Mouse (Mus musculus) urinary bladder, postnatal 36 days (tissue): ENCODE data around the gene Vps11.
"Not testable (repeated sequence)": the region's sequence is repeated elsewhere in the genome, so short reads cannot be mapped to it uniquely, and the experiment has no call there.

Experiments used
- DNase-seq, 2 experiments: peaks; one replicate each; pipeline ENCODE4 v3.0.0; 2022; ENCODE audit warnings: low spot score in 2 of 2, mixed read lengths in 1 of 2

The Vps11 gene

GRCm38 (mm10) chr9:44361190-44361917 lies at the start of gene Vps11:
Vps11 (minus strand) TSS chr9:44361670.
- peak; percentile 91 to 96 for DNase-seq

DNA sequence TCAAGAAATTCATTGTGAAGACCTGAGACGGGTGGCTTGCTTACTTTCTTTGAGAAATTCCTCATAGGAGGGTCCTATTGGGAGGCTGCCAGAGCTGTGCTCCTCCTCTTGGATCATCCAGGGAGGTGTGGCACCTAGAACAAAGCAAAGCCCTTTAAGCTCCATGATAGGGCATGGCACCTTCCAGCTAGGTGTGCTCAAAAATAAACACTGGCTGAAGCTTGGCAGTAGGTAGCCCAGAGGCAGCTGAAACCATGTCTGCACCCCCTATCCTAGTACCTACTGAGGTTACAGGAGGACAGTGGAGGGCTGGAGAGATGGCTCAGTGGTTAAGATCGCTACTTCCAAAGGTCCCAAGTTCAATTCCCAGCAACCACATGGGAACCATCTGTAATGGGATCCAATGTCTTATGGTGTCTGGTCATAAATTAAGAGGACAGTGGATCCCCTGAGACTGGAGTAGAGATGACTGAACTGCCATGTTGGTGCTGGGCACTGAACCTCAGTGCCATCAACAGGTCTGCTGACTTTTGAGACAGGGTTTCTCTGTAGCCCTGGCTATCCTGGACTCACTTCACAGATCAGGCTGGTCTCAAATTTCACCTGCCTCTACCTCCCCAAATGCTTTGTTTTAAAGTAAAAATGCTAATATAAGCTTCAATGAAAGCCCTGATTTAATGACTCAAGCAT lies 49.3 kb upstream of the Vps11 start:
- no peak for DNase-seq

- DNase-seq = not testable (repeated sequence)
Observed at GRCm38 (mm10) chr9:44408693-44409092, 47.2 kb upstream of the Vps11 start.

- no peak for DNase-seq
Observed at GRCm38 (mm10) chr9:44407752-44408097, 46.3 kb upstream of the Vps11 start.

DNA sequence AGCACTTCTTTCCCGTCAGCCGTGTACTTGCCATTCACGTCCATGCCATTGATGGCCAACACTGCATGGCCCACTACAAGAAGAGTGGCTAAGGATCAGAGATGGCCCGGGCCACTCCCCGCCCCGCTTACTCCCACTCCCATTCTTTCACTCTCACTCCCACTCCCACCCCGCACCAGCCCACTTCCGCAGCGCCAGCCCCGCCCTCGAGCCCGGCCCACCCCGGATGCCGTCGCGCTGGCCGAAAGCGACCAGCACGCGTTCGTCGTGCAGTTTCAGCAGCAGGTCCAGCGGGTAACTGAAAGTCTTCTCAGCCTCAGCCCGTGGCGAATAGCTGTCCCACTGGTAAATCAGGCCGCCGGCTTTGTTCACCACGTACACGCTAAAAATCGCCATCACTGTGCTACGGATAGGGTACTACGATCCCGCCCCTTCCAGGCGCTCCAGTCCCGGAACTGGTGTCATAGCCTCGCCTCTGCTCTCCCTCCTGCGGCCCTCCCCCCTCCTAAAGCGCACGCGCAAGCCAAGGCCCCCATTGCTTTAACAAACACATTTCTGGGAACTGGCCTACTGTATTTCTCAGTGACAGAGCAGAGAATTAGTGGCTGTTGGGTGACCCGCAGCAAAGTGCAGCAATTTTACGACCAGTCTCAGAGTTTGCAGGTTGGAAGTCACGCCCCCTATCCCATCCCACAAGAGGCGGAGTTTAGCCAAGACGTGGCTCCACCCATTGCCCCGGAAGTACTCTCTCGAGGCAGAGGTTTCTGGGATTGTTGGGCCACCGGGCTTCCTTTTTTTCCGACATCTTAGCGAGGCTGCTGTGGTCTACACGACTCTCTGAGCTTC lies 45.7 kb upstream of the Vps11 start, which contains the start of the genes Rps25 and Trappc4:
Gene Rps25, plus strand, starts transcription at position 234 of the 846 bp plus-strand sequence.
Gene Trappc4, minus strand, starts transcription at position 695 of the 846 bp plus-strand sequence.
- peak; percentile 87 to 91 for DNase-seq

DNA sequence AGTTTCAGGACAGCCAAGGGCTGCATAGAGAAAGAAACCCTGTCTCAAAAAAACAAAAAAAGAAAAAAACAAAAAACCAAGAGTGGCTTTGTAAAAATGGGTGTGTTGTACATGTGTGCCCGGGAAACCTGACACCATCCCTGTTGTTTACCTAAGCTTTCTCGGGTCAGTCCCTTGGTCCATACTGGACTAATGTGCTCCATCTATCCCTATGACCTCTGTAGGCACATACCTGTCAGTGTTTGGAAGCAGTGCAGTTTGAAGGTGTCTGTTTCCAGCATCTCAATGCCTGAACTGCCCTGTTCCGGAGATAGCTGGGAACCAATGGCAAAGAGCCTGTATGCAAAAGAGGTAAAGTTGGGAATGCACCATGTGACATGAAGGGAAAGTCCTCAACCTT lies 43.5 kb upstream of the Vps11 start:
- DNase-seq = no peak

- DNase-seq = no peak
Observed at GRCm38 (mm10) chr9:44401081-44401480, 39.6 kb upstream of the Vps11 start.

GRCm38 (mm10) chr9:44399795-44400114 lies 38.3 kb upstream of the Vps11 start:
- DNase-seq = no peak

DNA sequence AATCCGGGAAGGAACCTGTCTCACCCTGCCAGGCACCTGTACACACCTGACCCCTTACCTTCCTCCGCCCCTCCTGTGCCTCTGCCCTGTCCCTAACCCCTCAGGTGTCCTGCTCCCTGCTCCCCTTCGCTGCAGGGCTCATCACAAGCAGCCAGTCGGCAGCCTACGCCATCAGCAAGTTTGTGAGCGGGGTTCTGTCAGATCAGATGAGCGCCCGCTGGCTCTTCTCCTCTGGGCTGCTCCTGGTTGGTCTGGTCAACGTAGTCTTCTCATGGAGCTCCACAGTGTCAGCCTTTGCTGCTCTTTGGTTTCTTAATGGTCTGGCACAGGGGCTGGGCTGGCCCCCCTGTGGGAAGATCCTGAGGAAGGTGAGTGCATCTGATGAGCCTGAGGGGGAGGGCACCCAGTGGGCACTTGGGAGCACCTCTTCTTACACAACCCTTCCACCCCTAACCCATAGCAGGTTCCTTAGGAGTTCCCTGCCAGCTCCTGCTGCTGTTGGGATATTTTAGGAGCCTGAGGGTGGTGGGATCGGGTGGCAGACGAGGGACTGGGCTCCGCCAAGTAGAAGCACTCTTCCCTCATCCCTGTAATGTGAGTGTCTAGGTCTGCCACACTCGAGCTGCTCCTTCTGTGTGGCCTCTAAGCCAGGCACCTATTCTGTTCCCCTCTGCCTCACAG lies 37.8 kb upstream of the Vps11 start:
- no peak for DNase-seq

GRCm38 (mm10) chr9:44398551-44398950 lies 37.1 kb upstream of the Vps11 start:
- no peak for DNase-seq

GRCm38 (mm10) chr9:44398087-44398486 lies 36.6 kb upstream of the Vps11 start:
- no peak for DNase-seq

- peak; percentile 91 to 97 for DNase-seq
Observed at GRCm38 (mm10) chr9:44396684-44397411, 35.4 kb upstream of the Vps11 start, which contains the start of gene Slc37a4. Slc37a4 (plus strand) TSS chr9:44396852.

GRCm38 (mm10) chr9:44391466-44391865 lies 30.0 kb upstream of the Vps11 start:
- DNase-seq = peak; percentile 60 to 72

DNA sequence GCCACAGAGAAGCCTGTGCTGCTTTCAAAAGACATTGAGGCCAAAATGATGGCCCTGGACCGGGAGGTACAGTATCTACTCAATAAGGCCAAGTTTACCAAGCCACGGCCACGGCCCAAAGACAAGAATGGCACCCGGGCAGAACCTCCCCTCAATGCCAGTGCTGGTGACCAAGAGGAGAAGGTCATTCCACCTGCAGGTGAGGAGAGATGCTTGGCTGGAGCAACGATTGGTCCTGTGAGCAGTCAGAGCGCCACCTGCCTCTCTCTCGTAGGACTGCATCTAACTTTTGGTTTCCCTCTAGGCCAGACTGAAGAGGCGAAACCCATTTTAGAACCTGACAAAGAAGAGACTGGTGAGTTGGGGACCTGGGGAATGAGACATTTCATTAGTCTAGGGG lies 27.8 kb upstream of the Vps11 start:
- DNase-seq = peak in 1 of 2 experiments; percentile 31

- DNase-seq = no peak
Observed at GRCm38 (mm10) chr9:44387221-44387620, 25.8 kb upstream of the Vps11 start.

DNA sequence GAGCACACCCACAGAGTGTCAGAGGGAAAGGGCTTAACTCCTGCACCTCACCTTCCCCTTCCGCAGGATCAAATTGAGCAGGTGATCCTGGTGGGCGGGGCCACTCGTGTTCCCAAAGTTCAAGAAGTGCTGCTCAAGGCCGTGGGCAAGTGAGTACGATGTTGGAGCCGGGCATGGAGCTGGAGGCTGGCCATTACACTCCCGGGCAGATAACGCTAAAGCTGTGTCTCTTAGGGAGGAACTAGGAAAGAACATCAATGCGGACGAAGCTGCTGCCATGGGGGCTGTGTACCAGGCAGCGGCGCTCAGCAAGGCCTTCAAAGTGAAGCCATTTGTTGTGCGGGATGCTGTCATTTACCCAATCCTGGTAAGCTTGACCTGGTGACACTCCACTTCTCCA lies 23.1 kb upstream of the Vps11 start:
- DNase-seq = no peak

DNA sequence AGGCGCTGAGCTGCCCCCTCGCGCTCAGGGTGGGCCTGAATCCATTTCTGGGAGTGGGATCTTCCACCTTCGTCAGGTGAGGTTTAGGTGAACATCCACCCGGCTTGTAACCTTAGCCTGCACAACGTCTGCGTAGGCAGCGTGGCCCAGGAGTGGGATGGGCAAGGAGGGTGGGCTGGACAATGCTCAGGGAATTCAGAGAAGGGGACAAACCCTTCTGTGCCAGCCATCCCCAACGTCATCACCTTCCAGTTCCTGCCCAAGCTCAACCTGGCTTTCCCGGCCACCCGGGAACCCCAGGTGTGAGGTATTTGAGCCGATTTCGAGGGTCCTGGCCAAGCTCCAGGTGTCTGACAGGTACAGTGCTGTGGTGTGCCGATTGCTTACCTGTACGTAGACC lies 18.4 kb upstream of the Vps11 start:
- no peak for DNase-seq

DNA sequence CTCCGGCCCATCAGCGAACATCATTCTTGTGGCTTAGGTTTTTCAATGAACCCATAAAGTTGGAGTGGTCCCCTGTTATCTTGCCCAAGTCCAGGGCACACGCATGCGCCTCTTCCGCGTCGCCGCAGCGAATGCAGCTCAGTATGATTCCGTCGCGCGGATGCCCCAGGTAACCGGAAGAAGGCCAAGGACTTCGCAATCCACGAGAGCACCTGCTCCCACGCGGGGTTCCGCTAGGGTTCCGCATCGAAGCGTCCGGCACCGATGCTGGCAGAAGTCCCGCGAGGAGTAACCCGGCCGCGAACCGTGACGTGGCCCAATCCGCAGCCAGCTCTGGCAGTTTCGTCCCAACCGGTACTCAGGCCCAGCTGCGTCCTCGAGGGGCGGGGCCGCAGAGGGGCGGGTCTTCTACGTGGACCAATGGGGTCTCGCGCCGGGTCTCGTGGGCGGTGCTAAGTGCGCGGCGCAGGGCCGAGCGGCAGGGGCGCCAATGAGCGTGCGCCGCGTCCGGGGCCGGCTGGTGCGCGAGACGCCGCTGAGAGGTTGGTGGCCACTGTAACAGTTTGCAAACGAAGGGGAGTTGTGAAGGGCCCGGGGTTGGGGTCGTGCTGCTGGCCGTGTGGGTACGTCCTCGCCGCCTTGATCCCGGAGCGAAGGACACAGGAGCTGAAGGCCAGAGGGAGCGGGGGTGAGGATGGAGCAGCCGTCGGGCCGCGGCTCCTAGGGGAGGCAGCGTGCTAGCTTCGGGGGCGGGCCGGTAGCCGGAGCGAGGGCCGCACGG lies 17.8 kb upstream of the Vps11 start, which contains the start of gene Hyou1:
Gene Hyou1, plus strand, starts transcription at position 437 of the 781 bp plus-strand sequence.
- peak; percentile 99 to 100 for DNase-seq

DNA sequence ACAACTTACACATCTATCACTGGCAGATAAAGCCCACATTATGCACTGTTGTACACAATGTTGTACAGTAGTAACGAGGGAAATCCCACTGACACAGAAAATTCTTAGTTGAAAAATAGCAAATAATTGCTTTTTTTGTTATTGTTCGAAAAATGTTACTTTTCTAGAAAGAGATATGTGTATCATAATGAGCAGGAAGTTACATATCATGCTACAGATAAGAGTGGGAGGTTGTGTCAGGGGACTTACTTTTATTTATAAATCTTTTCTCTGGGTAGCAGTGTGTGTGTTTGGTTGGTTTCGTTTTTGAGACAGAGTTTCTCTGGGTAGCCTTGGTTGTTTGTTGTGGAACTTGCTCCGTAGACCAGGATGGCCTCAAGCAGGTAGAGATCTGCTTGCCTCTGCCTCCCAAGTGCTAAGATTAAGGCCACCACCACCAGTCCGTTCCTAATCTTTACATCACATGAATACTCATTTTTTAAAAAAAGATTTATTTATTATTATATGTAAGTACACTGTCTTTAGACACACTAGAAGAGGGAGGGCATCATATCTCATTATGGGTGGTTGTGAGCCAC lies 16.8 kb upstream of the Vps11 start:
- DNase-seq = no peak

DNA sequence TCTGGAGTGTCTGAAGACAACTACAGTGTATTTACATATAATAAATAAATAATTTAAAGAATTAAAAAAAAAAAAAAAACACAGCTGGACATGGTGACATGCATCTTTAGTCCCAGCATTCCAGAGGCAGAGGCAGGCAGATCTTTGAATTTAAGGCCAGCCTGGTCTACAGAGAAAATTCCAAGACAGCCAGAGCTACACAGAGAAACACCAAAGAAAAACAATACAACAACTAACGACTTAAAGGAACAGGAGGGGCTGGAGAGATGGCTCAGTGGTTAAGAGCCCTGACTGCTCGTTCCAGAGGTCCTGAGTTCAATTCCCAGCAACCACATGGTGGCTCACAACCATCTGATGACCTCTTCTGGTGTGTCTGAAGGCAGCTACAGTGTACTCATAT lies 15.9 kb upstream of the Vps11 start:
- DNase-seq = not testable (repeated sequence)
